Mouse (Mus musculus) spleen, adult 2 months (tissue): ENCODE results near the gene Il27. TPM values are rescaled to one million over a fixed set of nuclear protein-coding genes. Genes with fewer than 3 reads are reported as not detected.

Experiments
- DNase-seq, 2 experiments: peaks; one replicate each; pipeline versions ENCODE4 v3.0.0 to v3.0.0-alpha.2; 2012 to 2021; ENCODE audit warnings: low spot score in 2 of 2, low read depth in 1 of 2
- H3K27ac ChIP-seq: fragments of 200-500 bp; 2 replicates; pipeline ENCODE4 v1.5.1; 2012; ENCODE audit warnings: low read length, inconsistent platforms; ENCODE audit not compliant: insufficient read depth
- H3K27me3 ChIP-seq: fragments of 200-500 bp; 2 replicates; pipeline ENCODE4 v1.6.1; 2012; ENCODE audit warnings: mild to moderate bottlenecking, moderate library complexity, low read length, inconsistent platforms; ENCODE audit not compliant: control insufficient read depth, insufficient read depth
- H3K36me3 ChIP-seq: fragments of 200-500 bp; 2 replicates; pipeline ENCODE4 v1.6.1; 2012; ENCODE audit warnings: mild to moderate bottlenecking, low read length, inconsistent platforms; ENCODE audit not compliant: control insufficient read depth, insufficient read depth
- H3K4me1 ChIP-seq: fragments of 200-500 bp; 2 replicates; pipeline ENCODE4 v1.6.1; 2011; ENCODE audit warnings: inconsistent platforms; ENCODE audit not compliant: control insufficient read depth, insufficient read depth, insufficient read length
- H3K4me3 ChIP-seq: fragments of 200-500 bp; 2 replicates; pipeline ENCODE4 v1.5.1; 2011; ENCODE audit warnings: mild to moderate bottlenecking, inconsistent platforms; ENCODE audit not compliant: insufficient read depth, insufficient read length; ENCODE audit errors: extremely low read depth
- CTCF ChIP-seq: fragments of 200-500 bp; IDR thresholded peaks from 2 replicates; pipeline ENCODE4 v1.5.1; 2011; ENCODE audit warnings: mild to moderate bottlenecking, inconsistent platforms; ENCODE audit not compliant: insufficient read depth, insufficient read length, insufficient replicate concordance; ENCODE audit errors: extremely low read depth
- POLR2A ChIP-seq: fragments of 200-500 bp; IDR thresholded peaks from 2 replicates; pipeline ENCODE4 v1.6.1; 2011; ENCODE audit warnings: low read depth, low read length, inconsistent platforms
- WGBS: fragments of 180-500 bp; shearing (Covaris S2); methylation state at CpG from one replicate; pipeline ENCODE4 v1.1.7; 2018; 5-methylcytosine and 5-hydroxymethylcytosine counted together
- polyA plus RNA-seq: library from polyadenylated mRNA; depleted of rRNA; stranded (reverse); fragments of >200 nt; gene quantifications from 2 replicates; pipeline ENCODE4 v1.2.3, GENCODE M21; 2012

The Il27 gene
- polyA plus RNA-seq, 1 experiment: 0.79 TPM

GRCm38 (mm10) chr7:126630824-126631518 lies 36.2 kb upstream of the Il27 start, which contains the start of gene Nupr1:
Nupr1 (minus strand) TSS chr7:126630861.
- no peak for DNase-seq
- Histone ChIP-seq H3K4me1 (no peaks in the 10 kb centered on the region), H3K27me3 (no peaks in the 10 kb centered on the region), H3K36me3 (no peaks in the 10 kb centered on the region), H3K4me3 (no peak within 1 kb of the TSS), H3K27ac (no peak within 1 kb of the TSS)
- TF ChIP-seq CTCF (no peak), POLR2A (no peak)
- 93% methylated on average over 4 of the region's 4 CpGs for WGBS

GRCm38 (mm10) chr7:126629915-126630314 lies 35.2 kb upstream of the Il27 start:
- TF ChIP-seq CTCF (no peak), POLR2A (no peak)
- Histone ChIP-seq H3K27ac (no peak overlapping the region), H3K4me3 (no peak overlapping the region), H3K36me3 (no peaks in the 10 kb centered on the region), H3K27me3 (no peaks in the 10 kb centered on the region), H3K4me1 (no peaks in the 10 kb centered on the region; the same call in 1 of the 2 replicates)
- 24% methylated on average over 3 of the region's 3 CpGs for WGBS
- DNase-seq: no peak

- no peak for DNase-seq
- TF ChIP-seq CTCF (no peak), POLR2A (no peak)
- H3K4me3 ChIP-seq: no peak overlapping the region
- H3K27ac ChIP-seq: peak overlapping the region; percentile 23; the same call in 1 of the 2 replicates
- H3K27me3 ChIP-seq: no peaks in the 10 kb centered on the region
- 78% methylated on average over 6 of the region's 6 CpGs for WGBS
- no peaks in the 10 kb centered on the region for H3K36me3 ChIP-seq
- H3K4me1 ChIP-seq: no peaks in the 10 kb centered on the region; the same call in 1 of the 2 replicates
These were observed 33.4 kb upstream of the Il27 start for GRCm38 (mm10) chr7:126628111-126628510.

- DNase-seq: no peak
- Histone ChIP-seq H3K27ac (peak overlapping the region; percentile 66), H3K36me3 (no peaks in the 10 kb centered on the region), H3K4me3 (no peak overlapping the region), H3K27me3 (no peaks in the 10 kb centered on the region), H3K4me1 (no peaks in the 10 kb centered on the region; the same call in 1 of the 2 replicates)
- TF ChIP-seq POLR2A: no peak
- TF ChIP-seq CTCF: no peak
- WGBS: 87% methylated on average over 3 of the region's 3 CpGs
These were observed 31.3 kb upstream of the Il27 start for GRCm38 (mm10) chr7:126625807-126626600.

GRCm38 (mm10) chr7:126625369-126625768 lies 30.6 kb upstream of the Il27 start:
- 26% methylated on average over 6 of the region's 6 CpGs for WGBS
- Histone ChIP-seq H3K4me3 (0 out of 2 replicates have a peak overlapping the region, but pooled peaks have one; percentile 28), H3K27me3 (no peaks in the 10 kb centered on the region), H3K27ac (peak overlapping the region; percentile 66), H3K4me1 (no peaks in the 10 kb centered on the region; the same call in 1 of the 2 replicates), H3K36me3 (no peaks in the 10 kb centered on the region)
- TF ChIP-seq CTCF: no peak
- TF ChIP-seq POLR2A: no peak
- DNase-seq: peak in 1 of 2 experiments; percentile 14

GRCm38 (mm10) chr7:126624774-126625173 lies 30.0 kb upstream of the Il27 start:
- DNase-seq: no peak
- H3K4me3 ChIP-seq: peak overlapping the region; percentile 9; the same call in 1 of the 2 replicates
- 88% methylated on average over 16 of the region's 16 CpGs for WGBS
- no peaks in the 10 kb centered on the region; the same call in 1 of the 2 replicates for H3K4me1 ChIP-seq
- no peak for TF ChIP-seq CTCF
- TF ChIP-seq POLR2A: no peak
- H3K27ac ChIP-seq: no peak overlapping the region
- H3K36me3 ChIP-seq: no peaks in the 10 kb centered on the region
- no peaks in the 10 kb centered on the region for H3K27me3 ChIP-seq

GRCm38 (mm10) chr7:126623381-126623780 lies 28.6 kb upstream of the Il27 start:
- H3K4me1 ChIP-seq: no peaks in the 10 kb centered on the region; the same call in 1 of the 2 replicates
- no peak overlapping the region for H3K27ac ChIP-seq
- TF ChIP-seq CTCF (no peak), POLR2A (no peak)
- DNase-seq: no peak
- H3K27me3 ChIP-seq: no peaks in the 10 kb centered on the region
- no peak overlapping the region for H3K4me3 ChIP-seq
- 85% methylated on average over 1 of the region's 1 CpGs for WGBS
- no peaks in the 10 kb centered on the region for H3K36me3 ChIP-seq
